Mouse (Mus musculus) cerebellum, postnatal 10 days (tissue): ENCODE data around the gene Gm42742.

Experiments
- DNase-seq, 2 experiments: peaks; one replicate each; pipeline ENCODE4 v3.0.0; 2021; ENCODE audit warnings: mixed read lengths in 2 of 2

The Gm42742 gene

GRCm38 (mm10) chr7:126999568-126999967 is 21.3 kb downstream of the Gm42742 start:
- DNase-seq, result no peak

GRCm38 (mm10) chr7:126996449-126996848 is 24.4 kb downstream of the Gm42742 start:
- no peak for DNase-seq

GRCm38 (mm10) chr7:126988816-126989215 is 32.1 kb downstream of the Gm42742 start:
- DNase-seq, result no peak

DNA sequence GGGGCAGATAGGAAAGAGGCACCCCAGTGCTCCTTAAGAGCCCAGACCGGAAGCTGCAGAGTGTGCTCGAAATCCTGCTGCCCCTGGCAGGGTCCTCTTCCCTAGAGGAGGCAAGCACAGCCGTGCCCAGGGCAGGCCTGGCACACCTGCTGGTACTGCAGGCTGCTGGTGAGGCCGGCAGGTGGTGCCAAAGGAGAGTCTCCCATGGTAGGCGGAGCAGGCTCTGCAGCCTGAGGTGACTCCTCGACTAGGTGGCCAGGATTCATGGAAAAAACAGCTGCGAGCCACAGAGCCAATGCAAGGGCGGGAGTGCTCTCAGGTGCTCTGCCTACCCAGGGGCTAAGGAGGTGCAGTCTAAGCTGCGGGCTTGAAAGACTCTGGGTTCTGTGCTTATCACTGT is 34.6 kb downstream of the Gm42742 start:
- peak; percentile 78 to 79 for DNase-seq

DNA sequence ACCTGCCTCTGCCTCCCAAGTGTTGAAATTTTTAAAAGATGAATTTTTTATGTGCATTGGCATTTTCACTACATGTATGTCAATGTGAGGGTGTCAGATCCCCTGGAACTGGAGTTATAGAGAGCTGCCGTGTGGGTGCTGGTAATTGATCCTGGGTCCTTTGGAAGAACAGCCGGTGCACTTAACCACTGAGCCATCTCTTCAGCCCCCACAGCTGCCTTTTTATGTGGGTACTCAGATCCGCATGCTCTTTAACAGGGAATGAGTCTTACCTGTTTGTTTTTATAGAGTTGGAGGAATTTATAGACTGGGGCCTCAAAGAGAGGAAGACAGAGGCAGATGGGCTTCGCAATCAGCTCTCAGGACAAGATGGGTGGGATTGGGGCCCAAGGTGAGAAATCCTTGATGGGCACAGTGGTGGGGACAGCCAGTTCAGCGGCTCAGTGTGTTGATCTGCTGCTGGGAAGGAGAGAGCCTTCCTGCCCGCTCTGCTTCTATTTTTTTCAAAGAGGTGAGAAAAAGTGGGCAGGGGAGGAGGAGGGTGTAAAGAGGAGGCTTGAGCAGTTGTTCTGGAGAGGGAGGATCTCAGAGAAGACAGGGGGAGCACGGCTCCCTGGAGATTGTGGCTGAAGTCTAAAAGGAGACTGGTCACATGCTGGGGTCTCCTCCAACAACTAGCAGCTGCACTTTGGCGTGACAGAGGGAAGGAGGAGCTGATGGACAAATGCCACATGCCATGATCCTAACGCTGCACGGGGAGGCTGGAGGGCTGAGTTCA is 36.0 kb downstream of the Gm42742 start:
- no peak for DNase-seq

DNA sequence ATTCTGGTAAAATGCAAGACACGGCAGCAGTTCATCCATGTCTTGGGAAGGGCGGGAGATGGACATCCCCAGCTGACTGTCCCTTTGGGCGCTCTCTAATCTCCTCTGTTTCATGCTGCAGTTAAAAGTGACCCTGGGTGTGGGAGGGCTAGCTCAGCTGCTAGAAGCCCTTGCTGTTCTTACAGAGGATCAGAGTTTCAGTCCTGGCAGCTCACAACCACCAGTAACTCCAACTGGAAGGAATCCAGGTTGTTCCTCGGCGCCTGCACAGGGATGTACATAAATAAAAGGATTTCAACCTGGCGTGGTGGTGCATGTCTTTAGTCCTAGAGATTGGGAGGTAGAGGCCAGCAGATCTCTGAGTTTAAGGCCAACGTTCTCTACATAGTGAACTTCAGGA is 37.8 kb downstream of the Gm42742 start:
- no peak for DNase-seq

- DNase-seq, result no peak
Observed at GRCm38 (mm10) chr7:126982054-126982453, 38.8 kb downstream of the Gm42742 start.

GRCm38 (mm10) chr7:126981601-126982000 is 39.3 kb downstream of the Gm42742 start:
- DNase-seq, result no peak

GRCm38 (mm10) chr7:126978841-126979240 is 42.1 kb downstream of the Gm42742 start:
- no peak for DNase-seq

- DNase-seq, result no peak
Observed at GRCm38 (mm10) chr7:126976878-126977459, 43.9 kb downstream of the Gm42742 start.

DNA sequence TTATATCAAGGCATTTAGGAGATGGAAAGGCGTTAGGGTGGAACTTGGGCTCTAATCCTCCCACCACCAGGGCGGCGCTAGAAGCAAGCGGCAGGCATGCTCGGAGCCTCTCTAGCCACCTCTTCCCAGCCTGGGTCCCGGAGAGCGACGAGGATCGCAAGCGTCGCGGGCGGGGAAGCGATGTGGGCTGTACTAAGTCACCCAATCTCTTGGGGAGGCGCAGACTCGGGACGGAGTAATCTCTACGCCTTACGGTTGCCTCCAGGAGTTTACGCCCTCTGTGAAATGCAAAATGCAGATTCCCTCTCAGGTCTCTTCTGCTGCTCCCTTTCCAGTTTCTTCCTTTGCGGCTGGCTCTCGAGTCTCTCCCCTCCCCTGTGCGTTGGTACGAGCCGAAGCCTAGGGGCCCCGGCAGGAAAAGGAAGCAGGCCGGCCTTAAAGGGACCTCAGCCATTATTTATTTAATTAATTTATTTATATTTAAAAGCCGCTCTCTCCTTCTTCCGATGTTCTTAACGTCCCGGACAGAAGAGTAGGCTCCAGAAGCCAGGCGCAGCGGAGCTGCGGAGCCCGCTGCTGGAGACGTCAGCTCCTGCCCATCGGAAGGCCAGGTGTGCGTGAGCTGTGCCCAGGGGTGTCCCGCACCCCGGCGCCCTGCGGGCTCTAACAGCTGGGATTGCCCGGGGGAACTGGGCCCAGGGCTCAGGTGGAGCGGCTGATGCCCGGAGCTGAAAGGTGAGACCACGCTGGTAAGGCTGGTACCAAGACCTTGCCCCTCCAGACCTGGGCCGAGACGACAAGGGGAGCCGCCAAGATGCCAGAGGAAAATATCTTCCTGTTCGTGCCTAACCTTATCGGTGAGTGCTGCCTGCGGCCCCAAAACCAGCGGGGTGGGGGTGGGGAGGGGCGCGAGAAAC is 44.7 kb downstream of the Gm42742 start, which contains the start of gene Cdiptos:
Gene Cdiptos (minus strand): TSS at position 149 of the 917 bp plus-strand sequence.
- peak; percentile 99 to 100 for DNase-seq

DNA sequence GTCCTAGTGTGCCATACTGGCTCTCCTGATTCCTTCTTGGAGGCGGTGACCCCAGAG is 45.2 kb downstream of the Gm42742 start, which contains the start of gene Cdipt:
Gene Cdipt (plus strand): TSS at position 22 of the 57 bp plus-strand sequence.
- DNase-seq, result no peak

DNA sequence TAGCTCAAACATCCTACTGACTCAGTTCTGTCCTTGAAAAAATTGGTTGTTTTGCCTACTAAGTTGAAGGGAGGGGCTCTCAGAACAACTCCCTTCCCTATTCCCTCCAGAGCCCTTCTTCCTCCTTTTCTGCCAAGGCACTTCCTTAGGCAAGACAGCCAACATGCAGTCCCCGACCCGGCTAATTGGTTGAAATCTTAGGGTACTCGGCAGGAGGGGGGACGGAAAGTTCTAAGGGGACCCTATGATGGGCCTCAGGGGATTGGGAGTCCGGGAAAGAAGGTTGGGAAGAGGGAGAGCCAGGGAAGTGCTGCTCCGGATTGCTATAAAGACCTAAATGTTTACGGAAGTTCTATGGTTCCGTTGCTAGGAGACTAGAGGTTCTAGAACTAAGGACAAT is 45.4 kb downstream of the Gm42742 start:
- peak in 1 of 2 experiments; percentile 34 for DNase-seq

DNA sequence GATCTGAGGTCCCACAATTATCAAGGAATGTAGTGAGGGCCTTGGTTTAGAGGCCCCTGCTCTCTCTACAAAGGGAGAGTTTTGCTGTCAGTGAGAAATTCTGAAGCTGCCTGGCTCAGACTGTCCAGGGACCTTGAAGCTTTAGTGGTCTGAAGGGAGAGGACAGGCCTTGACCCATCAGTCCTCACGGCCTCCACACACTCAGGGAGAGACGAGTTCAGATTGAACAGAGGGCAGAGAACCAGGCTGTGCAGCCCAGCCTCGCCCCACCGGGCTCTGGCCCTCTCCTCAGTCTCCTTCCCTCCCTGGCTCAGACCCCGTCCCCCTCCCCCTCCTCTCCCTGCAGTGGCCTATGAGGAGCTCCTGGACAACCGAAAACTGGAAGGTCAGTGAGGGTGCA is 53.5 kb downstream of the Gm42742 start:
- no peak for DNase-seq

- DNase-seq, result peak; percentile 80 to 82
Observed at GRCm38 (mm10) chr7:126965568-126965967, 55.3 kb downstream of the Gm42742 start.
